Mouse (Mus musculus) megakaryocyte progenitor cell, adult 5-6 weeks (primary cell): ENCODE data around the gene Hs3st3b1. TPM values are rescaled to one million over a fixed set of nuclear protein-coding genes. Genes with fewer than 3 reads are reported as not detected.
A peak's percentile ranks its signal among the peaks of the same experiment; 100 is the strongest.

Experiments
- ATAC-seq: replicated peaks from 2 replicates; pipeline ENCODE4 v1.8.0; 2016; ENCODE audit warnings: mild to moderate bottlenecking, moderate TSS enrichment, inconsistent platforms; ENCODE audit not compliant: poor library complexity
- total RNA-seq, 2 experiments: library from RNA; stranded (forward) in 1 of 2; stranded (reverse) in 1 of 2; fragments of 157-497, 149-512 nt in 1 of 2; fragments of 200-1000 nt in 1 of 2; gene quantifications; 2 replicates each; pipeline versions ENCODE4 v1.2.3 to v1.2.4; 2015 to 2017

Hs3st3b1 gene
- total RNA-seq, 2 experiments from 2014 or later, result 0.17 to 0.37 TPM

- ATAC-seq, result peak; percentile 39
Observed at GRCm38 (mm10) chr11:63891479-63892020, 30.5 kb downstream of the Hs3st3b1 start.

GRCm38 (mm10) chr11:63883385-63883784, 38.7 kb downstream of the Hs3st3b1 start:
- ATAC-seq, result no peak

GRCm38 (mm10) chr11:63880296-63880695, 41.8 kb downstream of the Hs3st3b1 start:
- ATAC-seq, result no peak

- no peak for ATAC-seq
Observed at GRCm38 (mm10) chr11:63879261-63879660, 42.8 kb downstream of the Hs3st3b1 start.

GRCm38 (mm10) chr11:63878616-63879015, 43.5 kb downstream of the Hs3st3b1 start:
- no peak for ATAC-seq

DNA sequence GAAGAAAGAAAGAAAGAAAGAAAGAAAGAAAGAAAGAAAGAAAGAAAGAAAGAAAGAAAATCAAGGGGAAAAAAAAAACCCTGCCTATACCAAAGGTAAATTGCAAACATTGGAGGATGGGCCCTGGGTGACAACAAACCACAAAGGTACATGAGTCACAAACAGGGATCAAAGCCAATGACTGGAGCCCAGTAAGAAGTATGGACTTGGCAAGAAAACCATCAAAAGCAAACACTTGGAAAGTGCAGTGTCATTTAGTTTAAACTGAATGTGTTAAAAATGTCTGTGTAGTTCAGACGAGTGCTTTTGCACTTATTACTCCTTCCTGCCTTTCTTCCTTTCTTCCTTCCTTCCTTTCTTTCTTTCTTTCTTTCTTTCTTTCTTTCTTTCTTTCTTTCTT, 59.3 kb downstream of the Hs3st3b1 start:
- ATAC-seq, result no peak

DNA sequence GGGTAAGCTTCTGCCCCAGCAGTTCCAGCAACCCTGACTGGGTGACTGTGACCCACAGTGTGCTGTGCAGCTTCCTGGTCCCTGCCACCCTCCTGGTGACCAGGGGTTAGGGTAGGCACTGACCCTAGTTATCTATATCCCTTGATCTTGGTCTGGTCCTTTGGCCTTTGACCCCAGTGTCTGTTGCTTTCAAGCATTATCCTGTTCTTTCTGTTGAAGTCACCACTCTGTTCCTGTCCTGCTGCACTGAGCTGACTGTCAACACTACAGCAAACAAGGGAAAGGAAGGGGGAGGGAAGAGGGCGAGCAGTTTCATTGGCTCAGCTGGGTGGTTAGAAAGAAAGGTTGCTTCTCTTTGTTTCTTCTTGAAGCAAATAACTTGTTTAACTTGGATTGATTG, 60.1 kb downstream of the Hs3st3b1 start:
- no peak for ATAC-seq

DNA sequence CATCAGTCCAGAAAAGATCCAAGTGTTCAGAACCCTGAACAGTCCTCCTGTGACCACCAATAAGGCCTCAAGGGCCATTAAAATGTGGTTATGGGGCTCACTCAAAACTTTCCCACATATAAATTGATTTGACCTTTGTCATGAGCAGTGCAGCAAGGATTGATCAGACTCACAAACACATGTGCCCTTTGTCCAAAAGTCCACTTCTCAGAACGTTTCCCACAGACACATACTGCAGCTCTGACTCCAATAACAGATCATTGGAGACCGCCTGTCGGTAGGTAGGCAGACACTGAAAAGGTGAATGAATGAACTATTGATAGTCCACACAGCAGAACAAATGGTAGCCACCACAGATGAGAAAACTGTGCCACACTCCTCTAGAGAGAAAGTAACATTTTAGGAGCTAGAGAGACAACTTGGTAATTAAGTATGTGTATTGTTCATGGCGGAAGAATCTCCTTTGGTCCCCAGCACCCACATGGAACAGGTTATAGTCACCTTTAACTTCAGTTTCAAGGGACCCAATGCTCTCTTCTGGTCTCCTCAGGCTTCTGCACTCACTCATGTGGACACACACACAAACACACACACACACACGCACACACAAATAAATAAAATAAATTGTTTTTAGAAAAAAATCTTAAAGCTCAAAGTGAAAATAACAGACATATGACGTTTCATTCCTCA, 70.9 kb downstream of the Hs3st3b1 start:
- no peak for ATAC-seq

DNA sequence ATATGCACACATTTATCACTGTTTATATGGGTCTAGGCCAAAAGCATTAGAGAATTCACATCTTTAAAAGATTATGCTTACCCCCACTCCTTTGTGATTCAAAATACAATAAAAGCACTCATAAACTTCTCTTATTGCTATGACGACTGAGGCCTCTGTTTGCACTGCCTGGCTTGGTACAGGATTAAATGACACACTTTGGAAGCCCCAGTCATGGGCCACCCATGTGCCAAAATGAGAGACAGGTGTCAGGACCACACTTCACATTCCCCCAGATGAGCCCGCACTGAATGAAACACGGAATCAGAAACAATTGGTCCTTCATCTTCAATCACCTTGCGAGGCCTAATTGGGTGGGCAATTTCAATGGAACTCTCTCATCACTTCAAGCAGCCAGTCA, 71.8 kb downstream of the Hs3st3b1 start:
- ATAC-seq, result no peak

- no peak for ATAC-seq
Observed at GRCm38 (mm10) chr11:63845379-63845778, 76.7 kb downstream of the Hs3st3b1 start.

GRCm38 (mm10) chr11:63844701-63845100, 77.4 kb downstream of the Hs3st3b1 start:
- ATAC-seq, result no peak

- ATAC-seq, result no peak
Observed at GRCm38 (mm10) chr11:63837526-63837925, 84.6 kb downstream of the Hs3st3b1 start.

Other genes starting within 250 kb of the Hs3st3b1 start
- gene Cox10, start 157.2 kb upstream of the Hs3st3b1 start, total RNA-seq (2015), result 15.5 and 16.2 TPM in 2 replicates
- 28.8 and 30.0 TPM in 2 replicates for gene Cox10, start 157.2 kb upstream of the Hs3st3b1 start, total RNA-seq (2017)